Mouse (Mus musculus) liver, embryonic 14.5 days (tissue): ENCODE measurements at regions not wholly inside any gene's neighbourhood (a gene's known extent, or its start where the extent isn't known, plus 50 kb on each side); places are given as distances from the start of the nearest gene placed in this dataset.

Experiments used
- CTCF ChIP-seq: IDR thresholded peaks from 2 replicates; pipeline ENCODE4 v1.5.1; 2016; ENCODE audit warnings: antibody characterized with exemption, low read depth, control low read depth
- EP300 ChIP-seq: IDR thresholded peaks from 2 replicates; pipeline ENCODE4 v1.6.1; 2016; ENCODE audit warnings: antibody characterized with exemption, low read depth

GRCm38 (mm10) chr9:85617972-85618371 is 131.2 kb downstream of the Ibtk start:
- TF ChIP-seq EP300 = no peak
- TF ChIP-seq CTCF = no peak
